Mouse (Mus musculus): ENCODE results near the gene Map2. TPM values are rescaled to one million over a fixed set of nuclear protein-coding genes. Genes with fewer than 3 reads are reported as not detected.
A peak's percentile ranks its signal among the peaks of the same experiment; 100 is the strongest.

The Map2 gene
- total and polyA plus RNA-seq, 2 experiments from 2014 or later, result 341 to 1,392 TPM

- no peak for ATAC-seq (ENCODE audit: low FRiP score)
These were observed 220.0 kb downstream of the Map2 start for GRCm38 (mm10) chr1:66394944-66395637.

GRCm38 (mm10) chr1:66395826-66396225 is 220.8 kb downstream of the Map2 start:
- H3K4me3 ChIP-seq (ENCODE audit: low read depth, low read length), result no peak overlapping the region
- 0 out of 2 replicates have a peak, but pooled peaks cover 4% of the 10 kb centered on the region for H3K4me1 ChIP-seq (ENCODE audit: insufficient read depth, low read length)
- ATAC-seq (ENCODE audit: low FRiP score), result no peak
- no peak overlapping the region for H3K9ac ChIP-seq (replicated peaks; ENCODE audit: low read length, poor library complexity, severe bottlenecking)
- peaks cover 7% of the 10 kb centered on the region; the same call in 1 of the 2 replicates for H3K36me3 ChIP-seq (ENCODE audit: insufficient read depth, low read length)
- no peak for TF ChIP-seq CTCF (IDR thresholded peaks at IDR 0.05)
- H3K9me3 ChIP-seq (ENCODE audit: low read length), result no peaks in the 10 kb centered on the region
- H3K27me3 ChIP-seq (ENCODE audit: insufficient read depth, low read length), result no peaks in the 10 kb centered on the region
- WGBS, result 49% methylated on average over 2 of the region's 2 CpGs
- no peak overlapping the region for H3K4me2 ChIP-seq (ENCODE audit: low read depth, low read length, poor library complexity, severe bottlenecking)
- H3K27ac ChIP-seq (ENCODE audit: low read depth, low read length), result no peak overlapping the region
- no peak for DNase-seq (ENCODE audit: low spot score)

More at GRCm38 (mm10) chr1:66394944-66395637, 220.0 kb downstream of the Map2 start:
- TF ChIP-seq CTCF (IDR thresholded peaks at IDR 0.05), result no peak
- WGBS, result 34% methylated on average over 8 of the region's 8 CpGs
- Histone ChIP-seq H3K4me2 (ENCODE audit: low read depth, low read length, poor library complexity, severe bottlenecking) (no peak overlapping the region), H3K4me1 (ENCODE audit: insufficient read depth, low read length) (0 out of 2 replicates have a peak, but pooled peaks cover 4% of the 10 kb centered on the region), H3K27me3 (ENCODE audit: insufficient read depth, low read length) (no peaks in the 10 kb centered on the region), H3K9ac (replicated peaks; ENCODE audit: low read length, poor library complexity, severe bottlenecking) (no peak overlapping the region), H3K36me3 (ENCODE audit: insufficient read depth, low read length) (peaks cover 7% of the 10 kb centered on the region; the same call in 1 of the 2 replicates), H3K4me3 (ENCODE audit: low read depth, low read length) (no peak overlapping the region), H3K9me3 (ENCODE audit: low read length) (no peaks in the 10 kb centered on the region), H3K27ac (ENCODE audit: low read depth, low read length) (no peak overlapping the region)
- peak; percentile 55 for DNase-seq (ENCODE audit: low spot score)

- Histone ChIP-seq H3K4me2 (ENCODE audit: low read depth, low read length, poor library complexity, severe bottlenecking) (no peak overlapping the region), H3K9me3 (ENCODE audit: low read length) (no peaks in the 10 kb centered on the region), H3K36me3 (ENCODE audit: insufficient read depth, low read length) (peaks cover 25% of the 10 kb centered on the region), H3K4me3 (ENCODE audit: low read depth, low read length) (no peak overlapping the region), H3K9ac (replicated peaks; ENCODE audit: low read length, poor library complexity, severe bottlenecking) (no peak overlapping the region), H3K4me1 (ENCODE audit: insufficient read depth, low read length) (no peaks in the 10 kb centered on the region), H3K27me3 (ENCODE audit: insufficient read depth, low read length) (no peaks in the 10 kb centered on the region), H3K27ac (ENCODE audit: low read depth, low read length) (no peak overlapping the region)
- TF ChIP-seq CTCF (IDR thresholded peaks at IDR 0.05), result no peak
- WGBS, result 15% methylated on average over 9 of the region's 9 CpGs
- ATAC-seq (ENCODE audit: low FRiP score) (no peak), DNase-seq (ENCODE audit: low spot score) (peak; percentile 22)
These were observed 226.8 kb downstream of the Map2 start for GRCm38 (mm10) chr1:66401902-66402301.

GRCm38 (mm10) chr1:66407270-66407967 is 232.3 kb downstream of the Map2 start:
- Histone ChIP-seq H3K27me3 (ENCODE audit: insufficient read depth, low read length) (no peaks in the 10 kb centered on the region), H3K4me3 (ENCODE audit: low read depth, low read length) (no peak overlapping the region), H3K9ac (replicated peaks; ENCODE audit: low read length, poor library complexity, severe bottlenecking) (no peak overlapping the region), H3K4me1 (ENCODE audit: insufficient read depth, low read length) (no peaks in the 10 kb centered on the region), H3K36me3 (ENCODE audit: insufficient read depth, low read length) (peaks cover 24% of the 10 kb centered on the region), H3K4me2 (ENCODE audit: low read depth, low read length, poor library complexity, severe bottlenecking) (no peak overlapping the region), H3K9me3 (ENCODE audit: low read length) (no peaks in the 10 kb centered on the region), H3K27ac (ENCODE audit: low read depth, low read length) (0 out of 2 replicates have a peak overlapping the region, but pooled peaks have one; percentile 12)
- ATAC-seq (ENCODE audit: low FRiP score), result peak; percentile 67
- WGBS, result 58% methylated on average over 13 of the region's 13 CpGs
- TF ChIP-seq CTCF (IDR thresholded peaks at IDR 0.05), result peak; percentile 59
- DNase-seq (ENCODE audit: low spot score), result no peak

GRCm38 (mm10) chr1:66418360-66418759 is 243.3 kb downstream of the Map2 start:
- no peak for DNase-seq (ENCODE audit: low spot score)
- H3K4me2 ChIP-seq (ENCODE audit: low read depth, low read length, poor library complexity, severe bottlenecking), result no peak overlapping the region
- H3K4me3 ChIP-seq (ENCODE audit: low read depth, low read length), result no peak overlapping the region
- no peak overlapping the region for H3K9ac ChIP-seq (replicated peaks; ENCODE audit: low read length, poor library complexity, severe bottlenecking)
- ATAC-seq (ENCODE audit: low FRiP score), result no peak
- TF ChIP-seq CTCF (IDR thresholded peaks at IDR 0.05), result no peak
- H3K36me3 ChIP-seq (ENCODE audit: insufficient read depth, low read length), result peaks cover 15% of the 10 kb centered on the region
- H3K27ac ChIP-seq (ENCODE audit: low read depth, low read length), result no peak overlapping the region
- H3K9me3 ChIP-seq (ENCODE audit: low read length), result no peaks in the 10 kb centered on the region
- no peaks in the 10 kb centered on the region for H3K4me1 ChIP-seq (ENCODE audit: insufficient read depth, low read length)
- no peaks in the 10 kb centered on the region for H3K27me3 ChIP-seq (ENCODE audit: insufficient read depth, low read length)

GRCm38 (mm10) chr1:66426073-66426472 is 251.0 kb downstream of the Map2 start:
- H3K27ac ChIP-seq (ENCODE audit: low read depth, low read length), result no peak overlapping the region
- no peak for TF ChIP-seq CTCF (IDR thresholded peaks at IDR 0.05)
- no peak overlapping the region for H3K4me3 ChIP-seq (ENCODE audit: low read depth, low read length)
- DNase-seq (ENCODE audit: low spot score) (no peak), ATAC-seq (ENCODE audit: low FRiP score) (no peak)
- H3K9ac ChIP-seq (replicated peaks; ENCODE audit: low read length, poor library complexity, severe bottlenecking), result no peak overlapping the region
- 93% methylated on average over 5 of the region's 5 CpGs for WGBS
- no peaks in the 10 kb centered on the region for H3K27me3 ChIP-seq (ENCODE audit: insufficient read depth, low read length)
- peaks cover 23% of the 10 kb centered on the region for H3K36me3 ChIP-seq (ENCODE audit: insufficient read depth, low read length)
- no peaks in the 10 kb centered on the region for H3K9me3 ChIP-seq (ENCODE audit: low read length)
- no peak overlapping the region for H3K4me2 ChIP-seq (ENCODE audit: low read depth, low read length, poor library complexity, severe bottlenecking)
- H3K4me1 ChIP-seq (ENCODE audit: insufficient read depth, low read length), result no peaks in the 10 kb centered on the region
